Mouse (Mus musculus) hindbrain, embryonic 11.5 days (tissue): ENCODE measurements around the gene Tlr3. TPM values are rescaled to one million over a fixed set of nuclear protein-coding genes. Genes with fewer than 3 reads are reported as not detected.
A peak's percentile ranks its signal among the peaks of the same experiment; 100 is the strongest.

Experiments used
- ATAC-seq: fragments of 200-750 bp; cut with Nextera tagmentation; 2 replicates; pipeline ENCODE4 v1.8.0; 2017; ENCODE audit warnings: mild to moderate bottlenecking, moderate TSS enrichment, moderate library complexity; ENCODE audit not compliant: low FRiP score
- DNase-seq: peaks from one replicate; pipeline ENCODE4 v3.0.0-alpha.2; 2015; ENCODE audit warnings: low spot score
- H3K27ac ChIP-seq: fragments of 300-500 bp; sonication (generic); 2 replicates; pipeline ENCODE4 v1.5.1; 2014; ENCODE audit warnings: mild to moderate bottlenecking, low read depth, low read length
- H3K27me3 ChIP-seq: fragments of 300-500 bp; sonication (generic); 2 replicates; pipeline ENCODE4 v1.6.1; 2014; ENCODE audit warnings: mild to moderate bottlenecking, low read length, moderate library complexity, mixed read lengths; ENCODE audit not compliant: control insufficient read depth, insufficient read depth
- H3K36me3 ChIP-seq: fragments of 300-500 bp; sonication (generic); 2 replicates; pipeline ENCODE4 v1.6.1; 2014; ENCODE audit warnings: mild to moderate bottlenecking, low read length, moderate library complexity, mixed read lengths; ENCODE audit not compliant: control insufficient read depth, insufficient read depth
- H3K4me1 ChIP-seq: fragments of 300-500 bp; sonication (generic); replicated peaks from 2 replicates; pipeline ENCODE4 v1.6.1; 2014; ENCODE audit warnings: low read length, mixed read lengths; ENCODE audit not compliant: control insufficient read depth, insufficient read depth
- H3K4me2 ChIP-seq: fragments of 300-500 bp; sonication (generic); replicated peaks from 2 replicates; pipeline ENCODE4 v1.6.1; 2014; ENCODE audit warnings: mild to moderate bottlenecking, low read depth, low read length
- H3K4me3 ChIP-seq: fragments of 300-500 bp; sonication (generic); 2 replicates; pipeline ENCODE4 v1.5.1; 2014; ENCODE audit warnings: low read depth, low read length
- H3K9ac ChIP-seq: fragments of 300-500 bp; sonication (generic); 2 replicates; pipeline ENCODE4 v1.6.1; 2014; ENCODE audit warnings: low read depth, low read length
- H3K9me3 ChIP-seq: fragments of 300-500 bp; sonication (generic); 2 replicates; pipeline ENCODE4 v1.6.1; 2016; ENCODE audit warnings: low read length; ENCODE audit not compliant: control insufficient read depth
- WGBS: fragments of 180-500 bp; shearing (Covaris S2); extraction: QIAGEN DNeasy Blood & Tissue Kit; methylation state at CpG from one replicate; pipeline ENCODE4 v1.1.7; 2014; 5-methylcytosine and 5-hydroxymethylcytosine counted together
- polyA plus RNA-seq: library from polyadenylated mRNA; unstranded; fragments of >200 nt; fragmentation: Nextera tagmentation; extraction: Ambion mirVana; gene quantifications from 2 replicates; pipeline ENCODE4 v1.2.1, GENCODE M21; 2014

Gene Tlr3
- polyA plus RNA-seq = 1.1 and 1.8 TPM in 2 replicates

DNA sequence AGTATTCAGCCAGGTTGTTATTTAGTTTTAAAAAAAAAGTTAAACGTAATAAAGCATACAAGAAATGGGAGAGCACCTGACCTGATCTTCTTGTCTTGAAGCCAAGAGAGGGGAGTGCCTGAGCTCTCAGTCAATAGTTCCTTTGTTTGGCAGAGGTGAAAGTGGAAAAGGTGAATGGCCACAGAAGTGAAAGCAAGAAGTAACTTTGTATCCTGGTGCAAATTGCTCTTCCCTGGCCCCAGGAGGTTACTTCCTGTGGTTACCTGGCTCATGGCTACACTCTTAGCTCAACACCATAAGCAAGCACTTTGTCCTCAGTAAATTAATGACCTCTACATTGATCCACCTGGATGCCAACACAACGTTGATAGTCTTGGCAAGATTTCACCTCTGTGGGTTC is at the start of gene Tlr3:
Gene Tlr3, minus strand, starts transcription at position 199 of the 400 bp plus-strand sequence.
- Histone ChIP-seq H3K4me1 (no peaks in the 10 kb centered on the region), H3K4me3 (peak within 1 kb of the TSS; percentile 23), H3K36me3 (no peaks in the 10 kb centered on the region), H3K9ac (peak within 1 kb of the TSS; percentile 24), H3K4me2 (peak within 1 kb of the TSS; percentile 51), H3K27me3 (no peaks in the 10 kb centered on the region), H3K27ac (no peak within 1 kb of the TSS), H3K9me3 (no peaks in the 10 kb centered on the region)
- ATAC-seq = no peak
- WGBS = 73% methylated on average over 2 of the region's 2 CpGs
- DNase-seq = no peak

GRCm38 (mm10) chr8:45457874-45458273 is 47.0 kb upstream of the Tlr3 start:
- Histone ChIP-seq H3K9ac (no peak overlapping the region), H3K4me1 (no peaks in the 10 kb centered on the region), H3K27ac (no peak overlapping the region), H3K36me3 (no peaks in the 10 kb centered on the region), H3K9me3 (no peaks in the 10 kb centered on the region), H3K4me2 (no peak overlapping the region), H3K27me3 (no peaks in the 10 kb centered on the region), H3K4me3 (no peak overlapping the region)
- DNase-seq = no peak
- no peak for ATAC-seq

GRCm38 (mm10) chr8:45454426-45454825 is 43.5 kb upstream of the Tlr3 start:
- peak; percentile 77 for DNase-seq
- no peaks in the 10 kb centered on the region for H3K9me3 ChIP-seq
- 67% methylated on average over 6 of the region's 6 CpGs for WGBS
- ATAC-seq = peak; percentile 76
- H3K4me2 ChIP-seq = no peak overlapping the region
- H3K27ac ChIP-seq = no peak overlapping the region
- no peaks in the 10 kb centered on the region for H3K36me3 ChIP-seq
- no peaks in the 10 kb centered on the region for H3K4me1 ChIP-seq
- H3K9ac ChIP-seq = no peak overlapping the region
- H3K4me3 ChIP-seq = no peak overlapping the region
- H3K27me3 ChIP-seq = no peaks in the 10 kb centered on the region

DNA sequence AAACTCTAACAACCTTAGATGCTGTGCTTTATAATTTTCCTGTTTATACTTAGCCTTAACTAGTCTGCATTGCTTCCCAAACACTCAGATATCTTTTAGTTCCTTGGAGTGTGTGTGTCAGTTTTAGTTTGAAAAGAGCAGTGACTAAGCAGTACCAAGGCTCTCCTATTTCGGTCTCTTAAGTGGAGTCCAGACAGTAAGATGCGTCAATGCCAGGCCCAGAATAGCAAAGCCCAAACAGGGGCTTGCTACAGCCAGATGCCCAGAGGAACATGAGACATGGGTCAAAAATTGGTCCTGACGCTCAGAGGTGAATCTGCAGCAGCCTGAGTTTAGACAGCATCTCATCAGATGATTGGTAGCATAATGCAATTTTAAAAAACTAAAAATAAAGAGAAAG is 41.2 kb upstream of the Tlr3 start:
- H3K27me3 ChIP-seq = no peaks in the 10 kb centered on the region
- H3K4me2 ChIP-seq = no peak overlapping the region
- H3K9me3 ChIP-seq = no peaks in the 10 kb centered on the region
- no peak overlapping the region for H3K4me3 ChIP-seq
- no peak overlapping the region for H3K9ac ChIP-seq
- DNase-seq (no peak), ATAC-seq (no peak)
- WGBS = 82% methylated on average over 3 of the region's 3 CpGs
- no peaks in the 10 kb centered on the region for H3K4me1 ChIP-seq
- H3K27ac ChIP-seq = no peak overlapping the region
- no peaks in the 10 kb centered on the region for H3K36me3 ChIP-seq

- no peaks in the 10 kb centered on the region for H3K9me3 ChIP-seq
- H3K9ac ChIP-seq = no peak overlapping the region
- no peak for DNase-seq
- H3K27ac ChIP-seq = no peak overlapping the region
- 89% methylated on average over 3 of the region's 3 CpGs for WGBS
- H3K4me1 ChIP-seq = no peaks in the 10 kb centered on the region
- H3K27me3 ChIP-seq = no peaks in the 10 kb centered on the region
- H3K4me3 ChIP-seq = no peak overlapping the region
- no peak for ATAC-seq
- H3K4me2 ChIP-seq = no peak overlapping the region
- H3K36me3 ChIP-seq = no peaks in the 10 kb centered on the region
Measured at GRCm38 (mm10) chr8:45448842-45449241, 38.0 kb upstream of the Tlr3 start.

DNA sequence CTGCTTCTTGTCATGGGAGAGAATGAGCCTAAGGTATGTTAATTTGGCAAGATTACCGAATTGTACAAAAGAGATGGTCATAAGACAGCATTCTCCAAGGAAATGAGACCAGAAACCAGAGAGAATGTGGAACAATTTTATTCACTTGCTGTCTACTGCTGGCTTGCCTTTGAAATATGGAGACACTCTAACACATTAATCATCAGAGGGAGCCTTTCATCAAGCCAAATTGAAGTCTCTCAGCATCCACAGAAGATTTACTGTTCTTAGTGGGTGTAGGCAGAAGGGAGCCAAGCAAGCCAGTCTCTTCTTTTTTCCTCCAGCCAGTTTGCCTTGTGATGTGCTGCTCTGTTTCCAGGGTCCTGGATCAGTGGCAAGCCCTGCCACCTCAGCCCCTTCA is 37.4 kb upstream of the Tlr3 start:
- H3K27ac ChIP-seq = no peak overlapping the region
- no peak for DNase-seq
- no peak overlapping the region for H3K9ac ChIP-seq
- no peak overlapping the region for H3K4me2 ChIP-seq
- no peak overlapping the region for H3K4me3 ChIP-seq
- ATAC-seq = no peak
- H3K4me1 ChIP-seq = no peaks in the 10 kb centered on the region
- no peaks in the 10 kb centered on the region for H3K36me3 ChIP-seq
- no peaks in the 10 kb centered on the region for H3K9me3 ChIP-seq
- no peaks in the 10 kb centered on the region for H3K27me3 ChIP-seq
- WGBS = 88% methylated on average over 1 of the region's 1 CpGs

GRCm38 (mm10) chr8:45438899-45439535 is 28.1 kb upstream of the Tlr3 start:
- Histone ChIP-seq H3K4me3 (no peak overlapping the region), H3K9ac (no peak overlapping the region), H3K9me3 (no peaks in the 10 kb centered on the region), H3K4me1 (no peaks in the 10 kb centered on the region), H3K4me2 (no peak overlapping the region), H3K27me3 (no peaks in the 10 kb centered on the region), H3K27ac (no peak overlapping the region), H3K36me3 (no peaks in the 10 kb centered on the region)
- ATAC-seq (no peak), DNase-seq (peak; percentile 70)
- 15% methylated on average over 5 of the region's 5 CpGs for WGBS

GRCm38 (mm10) chr8:45420151-45420550 is 9.3 kb upstream of the Tlr3 start:
- Histone ChIP-seq H3K4me2 (no peak overlapping the region), H3K36me3 (no peaks in the 10 kb centered on the region), H3K9ac (no peak overlapping the region), H3K9me3 (no peaks in the 10 kb centered on the region), H3K4me1 (no peaks in the 10 kb centered on the region), H3K27me3 (no peaks in the 10 kb centered on the region), H3K4me3 (no peak overlapping the region), H3K27ac (no peak overlapping the region)
- ATAC-seq = no peak
- DNase-seq = no peak
- 90% methylated on average over 7 of the region's 7 CpGs for WGBS

DNA sequence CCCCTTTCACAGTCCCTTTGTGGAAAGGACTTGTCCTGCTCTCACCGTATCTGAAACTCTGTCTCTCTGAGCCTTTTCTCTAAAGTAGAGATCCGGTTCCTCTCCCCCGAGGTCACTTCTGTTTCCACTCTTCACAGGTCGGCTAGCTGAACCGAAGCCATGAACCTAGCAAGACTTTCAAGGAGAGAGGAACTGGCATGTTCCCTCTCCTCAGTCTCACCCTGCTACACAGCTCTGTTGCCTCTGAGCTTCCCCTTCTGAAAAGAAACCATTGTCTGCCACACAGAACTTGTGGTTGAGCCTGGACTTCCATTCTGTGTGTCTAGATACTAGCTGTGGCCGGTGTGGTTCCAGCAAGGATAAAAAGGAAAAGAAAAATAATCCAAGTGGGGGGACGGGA is 4.1 kb upstream of the Tlr3 start:
- Histone ChIP-seq H3K36me3 (no peaks in the 10 kb centered on the region), H3K4me3 (no peak overlapping the region), H3K27ac (no peak overlapping the region), H3K27me3 (no peaks in the 10 kb centered on the region), H3K4me2 (no peak overlapping the region), H3K9ac (no peak overlapping the region), H3K4me1 (no peaks in the 10 kb centered on the region), H3K9me3 (no peaks in the 10 kb centered on the region)
- DNase-seq (no peak), ATAC-seq (no peak)
- WGBS = 81% methylated on average over 7 of the region's 7 CpGs
